ENCODE assay signal across 8 mouse cellular contexts in the genomic region with DNA sequence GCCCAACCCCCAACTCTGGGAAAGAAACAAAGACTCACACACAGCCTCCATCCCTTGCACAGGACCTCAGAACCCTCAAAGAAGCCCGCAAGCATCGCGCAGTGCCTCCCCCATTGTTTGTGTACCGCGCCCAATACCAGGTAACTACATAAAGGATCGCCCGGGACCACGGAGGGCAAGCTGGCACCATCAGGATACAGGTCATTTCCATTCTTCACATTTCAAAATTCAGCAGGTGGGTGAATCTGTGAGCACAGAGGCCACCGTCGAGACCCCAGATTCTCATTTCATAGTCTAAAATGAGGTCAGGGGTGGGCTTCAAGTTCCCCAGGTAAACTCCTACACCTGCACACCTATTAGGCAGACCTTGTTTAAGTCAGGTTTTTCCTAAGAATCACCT. TPM values are rescaled to one million over a fixed set of nuclear protein-coding genes. Genes with fewer than 3 reads are reported as not detected.
DNase-seq lines count a peak whose midpoint lies in the region; ATAC-seq and TF ChIP-seq lines count a peak whose summit lies in the region.

No protein-coding gene starts in this region.

- H3K9me3 ChIP-seq in heart, embryonic 14.5 days (ENCODE audit: control insufficient read depth, low read length), result peaks cover 4% of the 10 kb centered on the region; the same call in 1 of the 2 replicates
- no peaks in the 10 kb centered on the region for H3K9me3 ChIP-seq in hindbrain, embryonic 14.5 days (ENCODE audit: control insufficient read depth, low read length)
- H3K9me3 ChIP-seq in midbrain, embryonic 12.5 days, result no peaks in the 10 kb centered on the region; the same call in 1 of the 2 replicates

- TF ChIP-seq EP300 in heart, adult 2 months (IDR thresholded peaks at IDR 0.05; ENCODE audit: insufficient read depth, low read depth, low read length), result no peak

- H3K9ac ChIP-seq in heart, embryonic 14.5 days (ENCODE audit: low read length), result no peak overlapping the region
- H3K9ac ChIP-seq in heart, adult 2 months (ENCODE audit: low read depth, low read length), result no peak overlapping the region
- H3K9ac ChIP-seq in hindbrain, embryonic 14.5 days, result peak overlapping the region; percentile 98
- peak overlapping the region; percentile 88; the same call in 1 of the 2 replicates for H3K9ac ChIP-seq in midbrain, embryonic 12.5 days (replicated peaks)

- peak overlapping the region; percentile 88 for H3K4me2 ChIP-seq in heart, embryonic 14.5 days (ENCODE audit: low read length)
- peak overlapping the region; percentile 62 for H3K4me2 ChIP-seq in hindbrain, embryonic 14.5 days (replicated peaks)
- H3K4me2 ChIP-seq in midbrain, embryonic 12.5 days (replicated peaks), result peak overlapping the region; percentile 59

- peaks cover 3% of the 10 kb centered on the region in 2 experiments; a peak in 1 of 4 replicates for H3K4me1 ChIP-seq in heart, embryonic 14.5 days (ENCODE audit: control insufficient read depth in 2 of 2, insufficient read depth in 2 of 2, low read length in 2 of 2)
- peaks cover 4% of the 10 kb centered on the region for H3K4me1 ChIP-seq in heart, adult 2 months (ENCODE audit: control insufficient read depth, insufficient read depth, low read length)
- H3K4me1 ChIP-seq in cortical plate, adult 2 months (ENCODE audit: control insufficient read depth, insufficient read depth, low read length), result no peaks in the 10 kb centered on the region
- H3K4me1 ChIP-seq in hindbrain, embryonic 14.5 days (replicated peaks; ENCODE audit: control insufficient read depth, insufficient read depth, low read length), result peaks cover 6% of the 10 kb centered on the region; the same call in 1 of the 2 replicates
- no peaks in the 10 kb centered on the region for H3K4me1 ChIP-seq in midbrain, embryonic 12.5 days
- H3K4me1 ChIP-seq in kidney, adult 2 months (ENCODE audit: control insufficient read depth, insufficient read depth, low read length), result peaks cover 3% of the 10 kb centered on the region; the same call in 1 of the 2 replicates

- no peak for DNase-seq in heart, adult 2 months
- no peak for DNase-seq in hindbrain, embryonic 14.5 days (ENCODE audit: low spot score)
- DNase-seq in testis, postnatal 14 days (ENCODE audit: low spot score), result no peak
- DNase-seq in right cerebral cortex, adult 18-20 months, result no peak
- DNase-seq in kidney, adult 2 months, result no peak

- no peak overlapping the region for H3K27ac ChIP-seq in heart, embryonic 14.5 days (replicated peaks in 1 of 2; ENCODE audit: control insufficient read depth in 1 of 2, insufficient read depth in 1 of 2, low read depth in 2 of 2, low read length in 2 of 2)
- H3K27ac ChIP-seq in heart, adult 2 months, result no peak overlapping the region; the same call in 1 of the 2 replicates
- no peak overlapping the region for H3K27ac ChIP-seq in cortical plate, adult 2 months (ENCODE audit: insufficient read depth, low read length)
- H3K27ac ChIP-seq in hindbrain, embryonic 14.5 days, result peak overlapping the region; percentile 98
- no peak overlapping the region; the same call in 1 of the 2 replicates for H3K27ac ChIP-seq in midbrain, embryonic 12.5 days (replicated peaks)
- no peak overlapping the region for H3K27ac ChIP-seq in kidney, adult 2 months (ENCODE audit: insufficient read depth, low read depth, low read length)

- TF ChIP-seq POLR2A in heart, adult 2 months (IDR thresholded peaks at IDR 0.05; ENCODE audit: insufficient read depth, low read depth, low read length), result no peak
- TF ChIP-seq POLR2A in cortical plate, adult 2 months (IDR thresholded peaks at IDR 0.05; ENCODE audit: extremely low read depth, insufficient read depth, low read length), result no peak
- TF ChIP-seq POLR2A in kidney, adult 2 months (IDR thresholded peaks at IDR 0.05; ENCODE audit: low read depth, low read length), result no peak

- TF ChIP-seq CTCF in heart, adult 2 months (IDR thresholded peaks at IDR 0.05), result no peak
- no peak for TF ChIP-seq CTCF in cortical plate, adult 2 months (IDR thresholded peaks at IDR 0.05; ENCODE audit: extremely low read depth, insufficient read depth, low read length)
- TF ChIP-seq CTCF in kidney, adult 2 months (conservative IDR thresholded peaks at IDR 0.05; ENCODE audit: insufficient read depth, insufficient read length, low read depth, low read length), result no peak

- WGBS in heart, embryonic 14.5 days, result 86% methylated on average over 10 of the region's 10 CpGs
- 92% methylated on average over 10 of the region's 10 CpGs for WGBS in heart, adult 2 months
- 91% methylated on average over 10 of the region's 10 CpGs for WGBS in hindbrain, embryonic 14.5 days
- 87% methylated on average over 10 of the region's 10 CpGs for WGBS in midbrain, embryonic 12.5 days
- WGBS in kidney, adult 2 months, result 92% methylated on average over 10 of the region's 10 CpGs

- H3K79me2 ChIP-seq in heart, adult 2 months (replicated peaks; ENCODE audit: control insufficient read depth, insufficient read depth, low read length), result no peaks in the 10 kb centered on the region; the same call in 1 of the 2 replicates

- H3K36me3 ChIP-seq in heart, embryonic 14.5 days (ENCODE audit: control insufficient read depth, insufficient read depth, low read length), result no peaks in the 10 kb centered on the region
- no peaks in the 10 kb centered on the region for H3K36me3 ChIP-seq in heart, adult 2 months (ENCODE audit: control insufficient read depth, insufficient read depth, low read length)
- no peaks in the 10 kb centered on the region for H3K36me3 ChIP-seq in hindbrain, embryonic 14.5 days (replicated peaks; ENCODE audit: control insufficient read depth, insufficient read depth)
- H3K36me3 ChIP-seq in midbrain, embryonic 12.5 days, result no peaks in the 10 kb centered on the region
- no peaks in the 10 kb centered on the region for H3K36me3 ChIP-seq in kidney, adult 2 months (ENCODE audit: control insufficient read depth, insufficient read depth, low read length)

- H3K4me3 ChIP-seq in heart, embryonic 14.5 days (ENCODE audit: control insufficient read depth in 1 of 2, insufficient read depth in 1 of 2, low read depth in 1 of 2, low read length in 2 of 2), result peak overlapping the region in 1 of 2 experiments; percentile 86; a peak in 2 of 4 replicates
- no peak overlapping the region for H3K4me3 ChIP-seq in heart, adult 2 months
- peak overlapping the region; percentile 83 for H3K4me3 ChIP-seq in cortical plate, adult 2 months (ENCODE audit: insufficient read depth, low read length)
- peak overlapping the region; percentile 95 for H3K4me3 ChIP-seq in hindbrain, embryonic 14.5 days (replicated peaks; ENCODE audit: low read length)
- peak overlapping the region; percentile 72 for H3K4me3 ChIP-seq in midbrain, embryonic 12.5 days
- no peak overlapping the region for H3K4me3 ChIP-seq in kidney, adult 2 months (ENCODE audit: insufficient read depth, low read depth, low read length)

- no peak for ATAC-seq in heart, embryonic 14.5 days (ENCODE audit: insufficient number of reproducible peaks, insufficient read depth, low FRiP score, low read depth)
- ATAC-seq in hindbrain, embryonic 14.5 days (ENCODE audit: low FRiP score), result no peak
- no peak for ATAC-seq in midbrain, embryonic 12.5 days (ENCODE audit: low FRiP score, low read depth)

- no peaks in the 10 kb centered on the region for H3K27me3 ChIP-seq in heart, embryonic 14.5 days (ENCODE audit: control insufficient read depth, insufficient read depth, low read length)
- no peaks in the 10 kb centered on the region for H3K27me3 ChIP-seq in heart, adult 2 months (ENCODE audit: control insufficient read depth, insufficient read depth, low read length)
- H3K27me3 ChIP-seq in hindbrain, embryonic 14.5 days (ENCODE audit: control insufficient read depth, insufficient read depth, low read length), result no peaks in the 10 kb centered on the region
- peaks cover 4% of the 10 kb centered on the region; the same call in 1 of the 2 replicates for H3K27me3 ChIP-seq in midbrain, embryonic 12.5 days
- no peaks in the 10 kb centered on the region for H3K27me3 ChIP-seq in kidney, adult 2 months (replicated peaks; ENCODE audit: control insufficient read depth, insufficient read depth, low read length)

- intact Hi-C loops in heart, adult 2 months (cut with DNase I), result loop anchor here (5.0 kb wide), 1 partner anchor 268 kb away; no protein-coding TSS in a partner anchor

RNA-seq across cellular contexts. Expression of a gene that starts 1.7 kb away (rescaled TPM):
- polyA plus RNA-seq in heart, embryonic 14.5 days (2014; fragmentation: Nextera tagmentation; extraction: Ambion mirVana), result 12.9 and 14.8 TPM in 2 replicates
- 10 to 100 TPM; 50.5 to 56.9 TPM for total RNA-seq in heart, adult 2 months (2021)
- polyA plus RNA-seq in heart, adult 2 months (2012; rRNA removed), result 51.5 and 64.3 TPM in 2 replicates
- polyA plus RNA-seq in cortical plate, adult 2 months (2012; rRNA removed), result 272 and 279 TPM in 2 replicates
- 77.1 and 82.0 TPM in 2 replicates for polyA plus RNA-seq in hindbrain, embryonic 14.5 days (2014; fragmentation: Nextera tagmentation; extraction: Ambion mirVana)
- 41.0 and 42.9 TPM in 2 replicates for polyA plus RNA-seq in midbrain, embryonic 12.5 days (2016; fragmentation: Nextera tagmentation; extraction: Ambion mirVana)
- polyA plus RNA-seq in kidney, adult 2 months (2012; rRNA removed), result 56.0 and 59.8 TPM in 2 replicates

RNA-seq across cellular contexts. Expression of a gene that starts 27.2 kb away (rescaled TPM):
- 0.84 and 1.1 TPM in 2 replicates for polyA plus RNA-seq in heart, embryonic 14.5 days (2014; fragmentation: Nextera tagmentation; extraction: Ambion mirVana)
- 1 to 10 TPM; 1.5 to 2.3 TPM for total RNA-seq in heart, adult 2 months (2021)
- polyA plus RNA-seq in heart, adult 2 months (2012; rRNA removed), result 1.2 and 1.3 TPM in 2 replicates
- polyA plus RNA-seq in cortical plate, adult 2 months (2012; rRNA removed), result 0.06 TPM in 2 replicates
- polyA plus RNA-seq in hindbrain, embryonic 14.5 days (2014; fragmentation: Nextera tagmentation; extraction: Ambion mirVana), result 0.37 and 1.7 TPM in 2 replicates
- polyA plus RNA-seq in midbrain, embryonic 12.5 days (2016; fragmentation: Nextera tagmentation; extraction: Ambion mirVana), result 14.1 and 17.4 TPM in 2 replicates
- polyA plus RNA-seq in kidney, adult 2 months (2012; rRNA removed), result not detected in 2 replicates

Comparison
In these comparisons a context has a peak if more than half of its experiments do, and no peak if none do; other contexts are left out.
1. H3K4me3 ChIP-seq: peak in cortical plate, adult 2 months (single experiment), hindbrain, embryonic 14.5 days (single experiment) and midbrain, embryonic 12.5 days (single experiment); none in heart, adult 2 months (single experiment) and kidney, adult 2 months (single experiment).
2. H3K9ac ChIP-seq: peak in hindbrain, embryonic 14.5 days (single experiment) and midbrain, embryonic 12.5 days (single experiment); none in heart, embryonic 14.5 days (single experiment) and heart, adult 2 months (single experiment).
3. Peak in every context shown above with its lines, with median percentiles within 50 percentile points of each other: H3K4me2 ChIP-seq.